Mouse (Mus musculus) bone marrow, adult 2 months (tissue): Measurements from ENCODE around the gene Tek.

Experiments used
- CTCF ChIP-seq: fragments of 200-500 bp; IDR thresholded peaks from 2 replicates; pipeline ENCODE4 v1.5.1; 2011; ENCODE audit warnings: low read length, control low read depth; ENCODE audit not compliant: control insufficient read depth, insufficient read depth
- POLR2A ChIP-seq: fragments of 200-500 bp; IDR thresholded peaks from 2 replicates; pipeline ENCODE4 v1.6.1; 2011; ENCODE audit warnings: low read depth, mild to moderate bottlenecking, control low read depth, low read length, borderline replicate concordance; ENCODE audit not compliant: control insufficient read depth

DNA sequence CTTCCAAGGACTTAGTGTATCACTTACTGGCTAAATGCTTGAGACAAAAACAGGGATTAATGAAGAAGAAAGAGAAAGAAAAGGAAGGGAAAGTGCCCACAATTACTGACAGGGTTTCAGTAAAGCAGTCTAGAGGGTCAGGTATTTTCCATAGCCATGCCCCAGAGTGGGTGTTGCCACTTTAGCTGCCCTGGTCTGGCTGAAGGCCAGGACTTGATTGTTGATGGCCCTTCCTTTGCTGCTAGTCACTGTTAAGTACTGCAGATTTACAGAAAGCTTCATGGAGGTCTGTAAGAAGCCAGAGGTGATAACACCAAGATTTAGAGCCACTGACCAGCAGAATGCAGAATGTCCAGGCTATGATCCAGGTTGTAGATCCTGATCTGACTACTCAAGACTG is 6.4 kb upstream of the Tek start:
- TF ChIP-seq CTCF: no peak
- TF ChIP-seq POLR2A: no peak
